Mouse (Mus musculus) heart, embryonic 12.5 days (tissue): ENCODE measurements around the gene Ehd3. TPM values are rescaled to one million over a fixed set of nuclear protein-coding genes. Genes with fewer than 3 reads are reported as not detected.

ENCODE experiments used
- polyA plus RNA-seq: library from polyadenylated mRNA; unstranded; fragments of >200 nt; fragmentation: Nextera tagmentation; extraction: Ambion mirVana; gene quantifications from 2 replicates; pipeline ENCODE4 v1.2.1, GENCODE M21; 2016

Gene Ehd3
- polyA plus RNA-seq, 1 experiment from 2014 or later = 4.5 TPM

Other genes with a start within 250 kb of the Ehd3 start
- 0.82 and 1.6 TPM in 2 replicates for gene Galnt14, start 93.7 kb upstream of the Ehd3 start, polyA plus RNA-seq
- gene Xdh, start 146.1 kb downstream of the Ehd3 start, polyA plus RNA-seq = 0.17 and 0.23 TPM in 2 replicates
- not detected in 2 replicates for gene Srd5a2, start 243.8 kb downstream of the Ehd3 start, polyA plus RNA-seq